Mouse (Mus musculus) liver, postnatal 0 days (tissue): ENCODE data around the gene Rcn2. TPM values are rescaled to one million over a fixed set of nuclear protein-coding genes. Genes with fewer than 3 reads are reported as not detected.

Experiments
- ATAC-seq: fragments of 200-750 bp; cut with Nextera tagmentation; 2 replicates; pipeline ENCODE4 v1.8.0; 2017; ENCODE audit warnings: mild to moderate bottlenecking, moderate library complexity
- DNase-seq: peaks from one replicate; pipeline ENCODE4 v3.0.0-alpha.2; 2016
- H3K27ac ChIP-seq: fragments of 300-500 bp; sonication (generic); 2 replicates; pipeline ENCODE4 v1.5.1; 2014; ENCODE audit warnings: antibody characterized with exemption, moderate library complexity, mild to moderate bottlenecking, low read depth
- H3K27me3 ChIP-seq: fragments of 300-500 bp; sonication (generic); 2 replicates; pipeline ENCODE4 v1.6.1; 2014; ENCODE audit warnings: low read length, control low read depth, mixed read lengths; ENCODE audit not compliant: insufficient read depth
- H3K36me3 ChIP-seq: fragments of 300-500 bp; sonication (generic); replicated peaks from 2 replicates; pipeline ENCODE4 v1.6.1; 2014; ENCODE audit warnings: mild to moderate bottlenecking, control low read depth, low read length, moderate library complexity, mixed read lengths; ENCODE audit not compliant: insufficient read depth
- H3K4me1 ChIP-seq: fragments of 300-500 bp; sonication (generic); 2 replicates; pipeline ENCODE4 v1.6.1; 2014; ENCODE audit warnings: antibody characterized with exemption, mild to moderate bottlenecking, control low read depth; ENCODE audit not compliant: insufficient read depth
- H3K4me2 ChIP-seq: fragments of 300-500 bp; sonication (generic); 2 replicates; pipeline ENCODE4 v1.6.1; 2014; ENCODE audit warnings: low read depth, mild to moderate bottlenecking, low read length, moderate library complexity, mixed read lengths
- H3K4me3 ChIP-seq: fragments of 300-500 bp; sonication (generic); 2 replicates; pipeline ENCODE4 v1.5.1; 2014; ENCODE audit warnings: low read depth, low read length
- H3K9ac ChIP-seq: fragments of 300-500 bp; sonication (generic); replicated peaks from 2 replicates; pipeline ENCODE4 v1.6.1; 2014; ENCODE audit warnings: mild to moderate bottlenecking, moderate library complexity
- H3K9me3 ChIP-seq: fragments of 300-500 bp; sonication (generic); 2 replicates; pipeline ENCODE4 v1.6.1; 2016; ENCODE audit warnings: mild to moderate bottlenecking, control low read depth, low read length, mixed read lengths
- CTCF ChIP-seq: sonication (generic); IDR thresholded peaks from 2 replicates; pipeline ENCODE4 v1.5.1; 2016; ENCODE audit warnings: antibody characterized with exemption, low read depth
- EP300 ChIP-seq: IDR thresholded peaks from 2 replicates; pipeline ENCODE4 v1.6.1; 2016; ENCODE audit warnings: antibody characterized with exemption, low read depth, mild to moderate bottlenecking
- WGBS: fragments of 180-500 bp; shearing (Covaris S2); extraction: QIAGEN DNeasy Blood & Tissue Kit; methylation state at CpG from one replicate; pipeline ENCODE4 v1.1.7; 2014; ENCODE audit not compliant: insufficient replicate concordance; 5-methylcytosine and 5-hydroxymethylcytosine counted together
- polyA plus RNA-seq: library from polyadenylated mRNA; unstranded; fragments of >200 nt; fragmentation: Nextera tagmentation; extraction: Ambion mirVana; gene quantifications from 2 replicates; pipeline ENCODE4 v1.2.1, GENCODE M21; 2015

Gene Rcn2
- polyA plus RNA-seq, 1 experiment from 2014 or later: 30.5 TPM

- H3K9ac ChIP-seq: peak overlapping the region; percentile 89
- TF ChIP-seq EP300 (no peak), CTCF (no peak)
- H3K9me3 ChIP-seq: no peaks in the 10 kb centered on the region
- peaks cover 4% of the 10 kb centered on the region; the same call in 1 of the 2 replicates for H3K36me3 ChIP-seq
- under 1% methylated on average over 16 of the region's 16 CpGs for WGBS
- H3K4me1 ChIP-seq: peaks cover 13% of the 10 kb centered on the region; the same call in 1 of the 2 replicates
- H3K27ac ChIP-seq: peak overlapping the region; percentile 88
- no peaks in the 10 kb centered on the region for H3K27me3 ChIP-seq
- H3K4me3 ChIP-seq: peak overlapping the region; percentile 76
- H3K4me2 ChIP-seq: peak overlapping the region; percentile 97
- DNase-seq: no peak
- ATAC-seq: no peak
Measured at GRCm38 (mm10) chr9:56042181-56042621, 556 bp downstream of the Rcn2 start.

- DNase-seq: no peak
- no peak overlapping the region for H3K9ac ChIP-seq
- WGBS: 85% methylated on average over 3 of the region's 3 CpGs
- no peak for TF ChIP-seq EP300
- no peak for TF ChIP-seq CTCF
- no peak overlapping the region for H3K4me2 ChIP-seq
- no peaks in the 10 kb centered on the region for H3K27me3 ChIP-seq
- no peak overlapping the region for H3K4me3 ChIP-seq
- H3K9me3 ChIP-seq: no peaks in the 10 kb centered on the region
- H3K36me3 ChIP-seq: peaks cover 22% of the 10 kb centered on the region
- H3K27ac ChIP-seq: no peak overlapping the region
- H3K4me1 ChIP-seq: no peaks in the 10 kb centered on the region
- no peak for ATAC-seq
Measured at GRCm38 (mm10) chr9:56053796-56054195, 12.2 kb downstream of the Rcn2 start.

GRCm38 (mm10) chr9:56056147-56056546, 14.5 kb downstream of the Rcn2 start:
- WGBS: 83% methylated on average over 6 of the region's 6 CpGs

GRCm38 (mm10) chr9:56062336-56062735, 20.7 kb downstream of the Rcn2 start:
- no peak overlapping the region for H3K27ac ChIP-seq
- 77% methylated on average over 5 of the region's 5 CpGs for WGBS
- H3K4me2 ChIP-seq: no peak overlapping the region
- no peaks in the 10 kb centered on the region for H3K9me3 ChIP-seq
- H3K4me3 ChIP-seq: no peak overlapping the region
- H3K4me1 ChIP-seq: no peaks in the 10 kb centered on the region
- no peaks in the 10 kb centered on the region for H3K27me3 ChIP-seq
- TF ChIP-seq EP300: no peak
- no peak for TF ChIP-seq CTCF
- DNase-seq (no peak), ATAC-seq (no peak)
- peaks cover 21% of the 10 kb centered on the region for H3K36me3 ChIP-seq
- H3K9ac ChIP-seq: no peak overlapping the region

More at GRCm38 (mm10) chr9:56056147-56056546, 14.5 kb downstream of the Rcn2 start:
- ATAC-seq (no peak), DNase-seq (no peak)
- H3K4me3 ChIP-seq: no peak overlapping the region
- H3K4me1 ChIP-seq: no peaks in the 10 kb centered on the region
- no peak for TF ChIP-seq CTCF
- TF ChIP-seq EP300: no peak
- no peak overlapping the region for H3K27ac ChIP-seq
- no peaks in the 10 kb centered on the region for H3K9me3 ChIP-seq
- H3K27me3 ChIP-seq: no peaks in the 10 kb centered on the region
- H3K4me2 ChIP-seq: no peak overlapping the region
- H3K36me3 ChIP-seq: peaks cover 31% of the 10 kb centered on the region
- no peak overlapping the region for H3K9ac ChIP-seq

- ATAC-seq (no peak), DNase-seq (no peak)
- no peaks in the 10 kb centered on the region; the same call in 1 of the 2 replicates for H3K9me3 ChIP-seq
- TF ChIP-seq CTCF (no peak), EP300 (no peak)
- 64% methylated on average over 3 of the region's 3 CpGs for WGBS
- no peak overlapping the region for H3K4me3 ChIP-seq
- peaks cover 11% of the 10 kb centered on the region for H3K36me3 ChIP-seq
- no peaks in the 10 kb centered on the region for H3K4me1 ChIP-seq
- no peaks in the 10 kb centered on the region for H3K27me3 ChIP-seq
- H3K27ac ChIP-seq: no peak overlapping the region
- no peak overlapping the region for H3K9ac ChIP-seq
- H3K4me2 ChIP-seq: no peak overlapping the region
Measured at GRCm38 (mm10) chr9:56065011-56065410, 23.4 kb downstream of the Rcn2 start.

- no peak overlapping the region for H3K4me2 ChIP-seq
- no peak for DNase-seq
- H3K27me3 ChIP-seq: no peaks in the 10 kb centered on the region
- no peak overlapping the region for H3K27ac ChIP-seq
- H3K9me3 ChIP-seq: no peaks in the 10 kb centered on the region; the same call in 1 of the 2 replicates
- H3K36me3 ChIP-seq: no peaks in the 10 kb centered on the region
- 60% methylated on average over 4 of the region's 4 CpGs for WGBS
- no peaks in the 10 kb centered on the region for H3K4me1 ChIP-seq
- no peak for TF ChIP-seq CTCF
- TF ChIP-seq EP300: no peak
- no peak overlapping the region for H3K4me3 ChIP-seq
- H3K9ac ChIP-seq: no peak overlapping the region
- ATAC-seq: no peak
Measured at GRCm38 (mm10) chr9:56067964-56068363, 26.3 kb downstream of the Rcn2 start.
